11 mouse cellular contexts compared by ENCODE assay signal in genomic region chr10:115817056-115817724, GRCm38 (mm10). TPM values are rescaled to one million over a fixed set of nuclear protein-coding genes. Genes with fewer than 3 reads are reported as not detected.
DNase-seq lines count a peak whose midpoint lies in the region; ATAC-seq and TF ChIP-seq lines count a peak whose summit lies in the region.
"Had no signal": no experiment of that assay in that cellular context is flagged by ENCODE, and none has a peak within 500 bp of the region (broad histone marks: within the 10 kb centered on the region; RNA-seq: fewer than 3 reads in every experiment).

No protein-coding gene starts in this region.

- no peak; the same call in 1 of the 2 replicates for ATAC-seq in heart, embryonic 11.5 days (replicated peaks; ENCODE audit: insufficient number of reproducible peaks, low FRiP score, low TSS enrichment)
- ATAC-seq in midbrain, embryonic 14.5 days (ENCODE audit: low FRiP score, low TSS enrichment): no peak

- no peak for DNase-seq in heart, adult 18-20 months
- DNase-seq in kidney, adult 18-20 months: peak; percentile 22
- DNase-seq in lung, adult 2 months: peak; percentile 40
- DNase-seq in spleen, postnatal 4 days (ENCODE audit: low spot score in 2 of 2): peak; percentile 74 to 82
- no peak for DNase-seq in natural killer cell, adult 2 months (ENCODE audit: low spot score in 2 of 2)
- no peak for DNase-seq in cerebellum, adult 9-11 months
- no peak for DNase-seq in midbrain, embryonic 14.5 days

- H3K27me3 ChIP-seq in heart, embryonic 11.5 days (ENCODE audit: control insufficient read depth, insufficient read depth, low read length): no peaks in the 10 kb centered on the region
- no peaks in the 10 kb centered on the region for H3K27me3 ChIP-seq in midbrain, embryonic 14.5 days (ENCODE audit: control insufficient read depth, insufficient read depth, low read length)
- H3K27me3 ChIP-seq: embryonic facial prominence, embryonic 13.5 days; hindbrain, embryonic 13.5 days; neural tube, embryonic 15.5 days had no signal

- 43% methylated on average over 13 of the region's 13 CpGs for WGBS in heart, embryonic 11.5 days (ENCODE audit: insufficient replicate concordance)
- WGBS in lung, adult 2 months: 20% methylated on average over 13 of the region's 13 CpGs
- 78% methylated on average over 13 of the region's 13 CpGs for WGBS in midbrain, embryonic 14.5 days

- H3K9ac ChIP-seq in heart, embryonic 11.5 days (ENCODE audit: low read depth, low read length): no peak overlapping the region
- H3K9ac ChIP-seq in midbrain, embryonic 14.5 days (replicated peaks; ENCODE audit: low read length): no peak overlapping the region
- H3K9ac ChIP-seq: embryonic facial prominence, embryonic 13.5 days; hindbrain, embryonic 13.5 days; neural tube, embryonic 15.5 days had no signal

- TF ChIP-seq POLR2A in lung, adult 2 months (IDR thresholded peaks at IDR 0.05; ENCODE audit: borderline replicate concordance, extremely low read depth, low read depth, low read length): no peak

- no peak overlapping the region; the same call in 1 of the 2 replicates for H3K4me3 ChIP-seq in heart, embryonic 11.5 days (ENCODE audit: low read depth, low read length)
- H3K4me3 ChIP-seq in lung, adult 2 months (replicated peaks; ENCODE audit: extremely low read depth, low read depth, low read length): peak overlapping the region; percentile 69
- H3K4me3 ChIP-seq in midbrain, embryonic 14.5 days (replicated peaks; ENCODE audit: low read depth, low read length): no peak overlapping the region
- H3K4me3 ChIP-seq: embryonic facial prominence, embryonic 13.5 days; hindbrain, embryonic 13.5 days; neural tube, embryonic 15.5 days had no signal

- H3K27ac ChIP-seq in heart, embryonic 11.5 days (ENCODE audit: low read depth, low read length): no peak overlapping the region
- H3K27ac ChIP-seq in midbrain, embryonic 14.5 days (replicated peaks; ENCODE audit: low read depth, low read length): no peak overlapping the region
- H3K27ac ChIP-seq: embryonic facial prominence, embryonic 13.5 days; hindbrain, embryonic 13.5 days; neural tube, embryonic 15.5 days had no signal

- no peaks in the 10 kb centered on the region for H3K4me1 ChIP-seq in heart, embryonic 11.5 days (ENCODE audit: control insufficient read depth, insufficient read depth, low read length)
- H3K4me1 ChIP-seq in lung, adult 2 months (ENCODE audit: control insufficient read depth, insufficient read depth, low read length): peaks cover 9% of the 10 kb centered on the region
- no peaks in the 10 kb centered on the region for H3K4me1 ChIP-seq in midbrain, embryonic 14.5 days (ENCODE audit: control insufficient read depth, insufficient read depth, low read length)
- H3K4me1 ChIP-seq: embryonic facial prominence, embryonic 13.5 days; hindbrain, embryonic 13.5 days; neural tube, embryonic 15.5 days had no signal

- peak overlapping the region; percentile 21 for H3K4me2 ChIP-seq in heart, embryonic 11.5 days
- no peak overlapping the region for H3K4me2 ChIP-seq in midbrain, embryonic 14.5 days (ENCODE audit: low read length)
- H3K4me2 ChIP-seq: embryonic facial prominence, embryonic 13.5 days; hindbrain, embryonic 13.5 days; neural tube, embryonic 15.5 days had no signal

- H3K9me3 ChIP-seq in heart, embryonic 11.5 days (replicated peaks; ENCODE audit: control insufficient read depth, low read length): no peaks in the 10 kb centered on the region
- no peaks in the 10 kb centered on the region for H3K9me3 ChIP-seq in midbrain, embryonic 14.5 days (ENCODE audit: control insufficient read depth, low read length)
- H3K9me3 ChIP-seq: embryonic facial prominence, embryonic 13.5 days; hindbrain, embryonic 13.5 days; neural tube, embryonic 15.5 days had no signal

- H3K36me3 ChIP-seq in heart, embryonic 11.5 days (ENCODE audit: control insufficient read depth, insufficient read depth, low read length): no peaks in the 10 kb centered on the region
- no peaks in the 10 kb centered on the region for H3K36me3 ChIP-seq in midbrain, embryonic 14.5 days (ENCODE audit: control insufficient read depth, insufficient read depth, low read length)
- H3K36me3 ChIP-seq: embryonic facial prominence, embryonic 13.5 days; hindbrain, embryonic 13.5 days; neural tube, embryonic 15.5 days had no signal

- TF ChIP-seq CTCF in lung, adult 2 months (IDR thresholded peaks at IDR 0.05; ENCODE audit: insufficient read depth, low read length): no peak

RNA-seq across cellular contexts. Expression of gene Tspan8, which starts 0.6 kb away (rescaled TPM):
- polyA plus RNA-seq in heart, embryonic 11.5 days (2014; fragmentation: Nextera tagmentation; extraction: Ambion mirVana): 2.7 and 4.3 TPM in 2 replicates
- 1 to 10 TPM; 1.4 to 2.0 TPM for total RNA-seq in heart, adult 18-20 months (2021)
- 32.0 and 61.3 TPM in 2 replicates for polyA plus RNA-seq in lung, adult 2 months (2012; rRNA removed)
- not detected in 2 replicates for polyA plus RNA-seq in midbrain, embryonic 14.5 days (2014; fragmentation: Nextera tagmentation; extraction: Ambion mirVana)

Comparison
In these comparisons a context has a peak if more than half of its experiments do, and no peak if none do; other contexts are left out.
1. DNase-seq: peak in kidney, adult 18-20 months (single experiment), lung, adult 2 months (single experiment) and spleen, postnatal 4 days (2 of 2); none in heart, adult 18-20 months (0 of 2), natural killer cell, adult 2 months (0 of 2), cerebellum, adult 9-11 months (single experiment) and midbrain, embryonic 14.5 days (single experiment).